Mouse (Mus musculus) gastrocnemius, adult 2 months (tissue): ENCODE data around the gene Olfr532. TPM values are rescaled to one million over a fixed set of nuclear protein-coding genes. Genes with fewer than 3 reads are reported as not detected.
"Not testable (repeated sequence)": the region's sequence is repeated elsewhere in the genome, so short reads cannot be mapped to it uniquely, and the experiment has no call there.

Experiments used
- DNase-seq: peaks from one replicate; pipeline ENCODE4 v3.0.0; 2022
- H3K27ac ChIP-seq: fragments of 200-600 bp; 2 replicates; pipeline ENCODE4 v1.8.1; 2022; ENCODE audit warnings: mild to moderate bottlenecking
- H3K4me3 ChIP-seq: fragments of 200-600 bp; 2 replicates; pipeline ENCODE4 v1.8.1; 2022; ENCODE audit warnings: mild to moderate bottlenecking, moderate library complexity
- CTCF ChIP-seq: fragments of 200-600 bp; IDR thresholded peaks from 2 replicates; pipeline ENCODE4 v1.8.1; 2022; ENCODE audit warnings: antibody characterized with exemption, mild to moderate bottlenecking, moderate library complexity
- intact Hi-C: fragments of 180-260 bp; cut with DNase I; formaldehyde crosslinking; loops from one replicate; pipeline ENCODE4 v1.15.1; 2025
- long read RNA-seq, 2 experiments: library from polyadenylated mRNA; stranded (forward); transcript quantifications; one replicate each; pipeline ENCODE4 v2.0.0; 2021
- total RNA-seq, 2 experiments: library from RNA; stranded (reverse); gene quantifications; 2 replicates each; pipeline ENCODE4 v1.2.3; 2021

Olfr532 gene
- total RNA-seq, result not detected
- long read RNA-seq, experiment 1, result 0 reads
- long read RNA-seq, experiment 2, result 0 reads

- Histone ChIP-seq H3K27ac (no peak within 1 kb of the TSS), H3K4me3 (no peak within 1 kb of the TSS)
- no peak for TF ChIP-seq CTCF
- no peak for DNase-seq
- intact Hi-C loops, result no loop called here
Observed at GRCm38 (mm10) chr7:140421539-140421938, at the start of gene Olfr532. TSS of gene Olfr532 (minus strand) at chr7:140421639.

- DNase-seq, H3K4me3 ChIP-seq, intact Hi-C loops, H3K27ac ChIP-seq: not testable (repeated sequence)
Observed at GRCm38 (mm10) chr7:140463070-140463469, 41.6 kb upstream of the Olfr532 start, which contains the start of gene Olfr533. TSS of gene Olfr533 (plus strand) at chr7:140463370.

DNA sequence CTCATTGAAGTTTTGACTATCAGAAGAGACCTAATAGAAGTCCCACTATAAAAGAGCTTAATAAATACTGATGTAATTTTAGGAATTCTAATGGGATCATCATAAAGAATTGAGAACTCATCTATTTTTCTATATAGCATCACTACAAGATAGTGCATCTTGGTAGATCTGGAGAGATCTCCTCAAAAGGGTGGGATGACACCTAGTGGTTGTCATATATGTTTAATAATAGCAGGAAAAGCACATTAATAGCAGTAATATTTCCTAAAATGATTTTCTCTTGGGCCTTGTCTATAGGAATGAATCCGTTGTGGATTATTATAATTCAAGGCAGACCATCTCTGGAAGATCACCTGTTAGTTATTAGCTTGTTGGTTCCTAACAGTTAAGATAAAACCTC is 21.7 kb upstream of the Olfr532 start:
- no peak overlapping the region for H3K4me3 ChIP-seq
- H3K27ac ChIP-seq, result no peak overlapping the region
- intact Hi-C loops, result no loop called here
- DNase-seq, result no peak
- no peak for TF ChIP-seq CTCF

- DNase-seq, result no peak
- no peak for TF ChIP-seq CTCF
- no peak within 1 kb of the TSS for H3K27ac ChIP-seq
- intact Hi-C loops, result no loop called here
- no peak within 1 kb of the TSS for H3K4me3 ChIP-seq
Observed at GRCm38 (mm10) chr7:140402818-140403217, 18.6 kb downstream of the Olfr532 start, which contains the start of gene Olfr531. TSS of gene Olfr531 (minus strand) at chr7:140402918.

DNA sequence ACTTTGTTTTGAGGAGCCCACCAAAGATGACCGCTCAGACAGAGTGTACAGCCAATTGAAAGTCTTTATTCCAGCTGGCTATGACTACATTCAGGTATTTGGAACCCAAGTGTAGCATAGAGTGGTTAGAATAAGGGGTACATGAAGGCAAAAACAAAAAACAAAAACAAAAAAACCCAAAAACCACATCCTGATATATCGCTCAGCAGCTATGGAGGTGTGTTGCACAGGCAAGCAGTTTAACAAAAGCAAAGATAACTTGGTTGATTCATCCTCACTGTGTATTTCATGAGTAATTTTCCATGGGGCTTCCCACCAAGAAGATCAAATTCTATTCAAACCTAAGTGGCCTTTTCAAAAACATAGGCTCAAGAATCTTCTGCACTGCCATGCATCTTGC is 44.5 kb downstream of the Olfr532 start:
- no peak for TF ChIP-seq CTCF
- Histone ChIP-seq H3K27ac (no peak overlapping the region), H3K4me3 (no peak overlapping the region)
- intact Hi-C loops, result no loop called here
- no peak for DNase-seq

GRCm38 (mm10) chr7:140376231-140376630 is 45.2 kb downstream of the Olfr532 start, which contains the start of gene Olfr530:
TSS of gene Olfr530 (minus strand) at chr7:140376331.
- Histone ChIP-seq H3K4me3 (no peak within 1 kb of the TSS), H3K27ac (no peak within 1 kb of the TSS)
- intact Hi-C loops, result no loop called here
- TF ChIP-seq CTCF, result no peak
- no peak for DNase-seq

- H3K4me3 ChIP-seq, result no peak overlapping the region
- intact Hi-C loops, result no loop called here
- DNase-seq, result no peak
- TF ChIP-seq CTCF, result no peak
- no peak overlapping the region for H3K27ac ChIP-seq
Observed at GRCm38 (mm10) chr7:140374300-140374699, 47.1 kb downstream of the Olfr532 start.

Other genes starting within 250 kb of the Olfr532 start
- not detected for gene Olfr523, start 248.4 kb downstream of the Olfr532 start, total RNA-seq
- not detected for gene Olfr524, start 215.7 kb downstream of the Olfr532 start, total RNA-seq
- gene Cd163l1, start 203.4 kb downstream of the Olfr532 start, total RNA-seq, result not detected
- not detected for gene 5830411N06Rik, start 174.4 kb downstream of the Olfr532 start, total RNA-seq
- not detected for gene Olfr525, start 100.8 kb downstream of the Olfr532 start, total RNA-seq
- not detected for gene Olfr527, start 87.6 kb downstream of the Olfr532 start, total RNA-seq
- gene Olfr60, start 60.0 kb downstream of the Olfr532 start, total RNA-seq, result not detected
- not detected for gene Olfr530, start 45.3 kb downstream of the Olfr532 start, total RNA-seq
- gene Olfr531, start 18.7 kb downstream of the Olfr532 start, total RNA-seq, result not detected
- not detected for gene Olfr533, start 41.7 kb upstream of the Olfr532 start, total RNA-seq
- gene Olfr535, start 62.6 kb upstream of the Olfr532 start, total RNA-seq, result not detected
- not detected for gene Olfr536, start 85.8 kb upstream of the Olfr532 start, total RNA-seq
- gene Olfr538, start 146.2 kb upstream of the Olfr532 start, total RNA-seq, result not detected
- gene Olfr46, start 179.6 kb upstream of the Olfr532 start, total RNA-seq, result not detected
- gene Olfr61, start 207.3 kb upstream of the Olfr532 start, total RNA-seq, result not detected
- not detected for gene Olfr53, start 224.8 kb upstream of the Olfr532 start, total RNA-seq
- gene Olfr539, start 238.3 kb upstream of the Olfr532 start, total RNA-seq, result not detected